Mouse (Mus musculus) right cerebral cortex, postnatal 36 days (tissue): ENCODE measurements around the gene Magi3.
A peak's percentile ranks its signal among the peaks of the same experiment; 100 is the strongest.

ENCODE experiments used
- DNase-seq, 2 experiments: peaks; one replicate each; pipeline ENCODE4 v3.0.0; 2022; ENCODE audit warnings: low spot score in 2 of 2, mixed read lengths in 1 of 2

Magi3 gene

DNA sequence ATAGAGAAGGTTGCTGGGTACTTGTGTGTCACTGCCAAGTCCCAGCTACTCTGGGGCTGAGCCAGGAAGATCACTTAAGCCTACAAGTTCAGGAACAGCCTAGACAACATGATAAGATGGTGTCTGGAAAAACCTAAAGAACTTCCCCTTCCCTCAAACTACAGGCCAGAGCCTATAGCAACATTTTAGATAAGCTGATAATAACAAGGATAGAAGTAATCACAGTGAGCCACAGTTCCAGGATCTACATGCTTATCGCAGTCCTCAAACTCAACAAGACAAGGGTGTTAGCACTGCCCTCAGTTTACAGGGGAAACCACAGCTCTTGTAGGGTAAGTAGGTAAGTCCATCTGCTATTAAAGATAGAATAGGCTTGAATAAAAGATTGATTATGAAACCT, 188.1 kb downstream of the Magi3 start:
- no peak for DNase-seq

DNA sequence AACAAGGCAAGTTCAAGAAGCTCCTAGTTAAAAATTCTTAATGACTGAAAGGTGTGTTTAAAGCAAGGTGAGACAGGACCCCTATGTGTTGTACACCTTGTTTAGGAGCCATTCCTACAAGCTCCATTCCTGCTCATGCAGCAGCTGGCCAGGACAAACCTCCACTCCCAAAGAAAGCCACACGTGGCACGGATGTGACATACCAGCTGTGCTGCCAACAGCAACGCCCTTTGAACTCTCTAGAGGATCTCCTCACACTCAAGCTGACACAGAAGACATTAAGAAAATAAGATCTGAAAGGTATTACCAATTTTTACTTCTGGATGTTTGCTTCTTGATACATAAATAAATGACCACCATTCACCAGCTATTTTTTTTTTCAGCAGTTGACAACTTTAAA, 193.2 kb downstream of the Magi3 start:
- no peak for DNase-seq

DNA sequence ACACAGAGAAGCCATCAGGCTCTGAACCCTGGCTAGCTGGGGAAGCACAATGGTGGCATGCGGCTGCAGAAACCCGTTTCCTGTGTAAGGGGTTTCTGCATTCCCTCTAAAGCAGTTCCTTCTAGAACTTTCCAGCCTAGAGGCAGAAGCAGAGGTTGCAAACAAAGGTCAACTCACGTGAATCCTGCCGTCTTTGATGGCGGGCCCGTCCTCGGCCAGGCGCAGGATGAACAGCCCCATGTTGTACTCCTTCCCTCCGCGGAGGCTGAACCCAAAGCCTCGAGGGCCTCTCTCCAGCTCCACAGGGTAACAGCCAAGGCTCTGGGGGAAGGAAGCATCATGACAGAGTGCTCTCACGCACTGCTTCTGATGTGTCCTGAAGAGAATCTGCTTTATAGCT, 200.1 kb downstream of the Magi3 start:
- no peak for DNase-seq

DNA sequence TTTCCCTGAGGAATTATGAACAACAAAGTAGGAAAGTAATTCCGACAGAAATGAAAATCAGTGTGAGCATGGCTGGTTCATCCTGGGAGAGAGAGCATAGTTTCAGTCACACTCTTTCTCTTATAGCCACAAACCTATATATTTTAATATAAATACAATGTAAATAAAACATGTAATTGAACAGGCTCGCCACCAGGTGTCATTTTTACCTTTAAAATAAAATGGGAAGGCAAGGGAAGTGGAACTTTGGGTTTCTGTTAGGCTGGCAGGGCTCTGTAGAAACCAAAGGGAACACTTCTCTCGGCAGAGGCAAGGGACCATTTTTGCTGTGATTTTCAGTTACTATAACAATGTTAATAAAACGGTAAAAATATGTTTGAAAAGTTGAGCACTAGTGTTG, 200.7 kb downstream of the Magi3 start:
- DNase-seq = no peak

DNA sequence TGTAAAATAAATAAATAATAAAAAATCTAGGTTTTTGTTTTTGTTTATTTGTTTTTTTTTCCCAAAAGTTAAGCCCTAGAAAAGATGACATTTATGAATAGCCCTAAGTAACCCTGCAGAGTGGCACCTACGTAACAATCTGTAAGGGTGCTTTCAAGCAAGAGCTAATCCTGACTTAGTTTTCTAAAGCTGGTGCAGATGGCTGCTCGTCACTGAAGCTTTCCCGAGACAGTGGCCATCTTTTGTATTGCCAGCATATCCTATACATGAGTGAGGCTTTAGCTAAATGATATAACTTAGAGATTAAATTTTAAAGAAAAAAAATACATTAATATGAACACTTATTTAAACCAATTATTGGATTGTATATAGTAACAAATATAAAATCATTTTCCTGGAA, 202.2 kb downstream of the Magi3 start:
- no peak for DNase-seq

DNA sequence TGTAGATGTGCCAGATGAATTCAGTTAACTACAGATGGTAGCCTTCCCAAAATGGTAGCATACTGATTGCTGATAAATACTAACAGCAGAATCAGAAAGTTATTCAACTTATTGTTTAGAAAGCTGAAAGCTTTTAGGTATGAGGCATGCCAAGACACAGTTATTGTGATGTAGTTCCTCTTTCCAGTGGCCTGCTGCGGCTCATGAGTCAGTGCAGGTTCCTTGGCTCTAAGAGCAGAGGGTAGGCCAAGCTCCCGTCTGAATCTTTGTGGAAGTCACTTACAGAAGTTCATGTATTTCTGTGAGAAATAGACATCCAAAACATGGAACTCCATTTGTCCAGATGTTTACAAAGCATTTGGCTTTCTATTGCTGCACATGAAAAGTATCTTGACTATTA, 208.2 kb downstream of the Magi3 start:
- DNase-seq = no peak

DNA sequence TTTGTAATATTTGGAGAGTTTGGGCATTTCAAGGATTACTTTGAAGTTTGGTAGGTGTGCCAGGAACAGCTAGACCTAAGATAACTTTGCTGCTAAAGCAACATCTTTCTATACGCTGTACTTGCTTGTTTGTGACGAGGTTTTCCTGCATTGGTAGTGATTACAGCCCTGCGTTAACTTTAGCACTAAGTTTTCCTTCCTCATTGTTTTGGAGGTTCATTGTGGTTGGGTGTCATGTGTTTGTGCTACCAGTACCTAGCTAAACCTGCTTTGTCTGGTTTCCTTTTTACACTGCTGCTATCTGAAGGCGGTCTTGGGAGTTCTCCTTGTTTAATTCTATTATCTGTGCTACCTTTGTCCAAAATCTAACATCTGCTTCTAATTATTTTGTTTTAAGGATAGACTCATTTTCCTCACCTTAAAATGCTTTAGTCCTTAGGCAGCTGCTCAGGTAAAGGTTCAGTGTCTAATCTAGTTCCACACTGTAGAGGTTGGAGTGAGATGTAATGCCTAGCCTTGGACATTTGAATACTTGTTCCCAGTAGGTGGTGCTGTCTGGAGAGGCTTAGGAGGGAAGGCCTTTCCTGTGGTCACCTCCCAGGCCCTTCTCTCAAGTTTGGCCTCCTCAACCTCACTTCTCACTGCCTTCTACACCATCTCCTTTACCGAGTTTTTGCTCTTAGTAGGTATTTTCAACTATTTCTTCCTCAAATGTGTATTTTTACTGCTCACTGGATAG, 210.1 kb downstream of the Magi3 start:
- DNase-seq = no peak

DNA sequence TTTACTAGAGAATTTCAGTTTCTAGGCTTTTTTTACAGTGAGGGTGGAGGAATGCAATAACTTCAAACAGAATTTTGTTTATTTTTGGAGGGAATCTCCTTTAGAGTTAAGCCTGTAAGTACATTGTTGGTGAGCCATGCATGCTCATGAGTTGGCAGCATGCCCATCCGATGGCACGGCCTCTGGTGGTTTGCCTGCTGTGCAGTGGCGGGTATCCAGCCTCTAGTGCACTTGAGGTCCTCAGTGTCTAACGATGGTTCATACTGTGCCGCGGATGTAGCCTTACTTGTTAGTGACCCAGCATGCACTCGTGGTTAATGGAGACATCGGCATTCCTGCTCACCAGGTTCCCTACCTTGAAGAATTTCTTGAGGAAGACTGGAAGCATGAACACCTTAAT, 212.7 kb downstream of the Magi3 start:
- peak in 1 of 2 experiments; percentile 32 for DNase-seq

DNA sequence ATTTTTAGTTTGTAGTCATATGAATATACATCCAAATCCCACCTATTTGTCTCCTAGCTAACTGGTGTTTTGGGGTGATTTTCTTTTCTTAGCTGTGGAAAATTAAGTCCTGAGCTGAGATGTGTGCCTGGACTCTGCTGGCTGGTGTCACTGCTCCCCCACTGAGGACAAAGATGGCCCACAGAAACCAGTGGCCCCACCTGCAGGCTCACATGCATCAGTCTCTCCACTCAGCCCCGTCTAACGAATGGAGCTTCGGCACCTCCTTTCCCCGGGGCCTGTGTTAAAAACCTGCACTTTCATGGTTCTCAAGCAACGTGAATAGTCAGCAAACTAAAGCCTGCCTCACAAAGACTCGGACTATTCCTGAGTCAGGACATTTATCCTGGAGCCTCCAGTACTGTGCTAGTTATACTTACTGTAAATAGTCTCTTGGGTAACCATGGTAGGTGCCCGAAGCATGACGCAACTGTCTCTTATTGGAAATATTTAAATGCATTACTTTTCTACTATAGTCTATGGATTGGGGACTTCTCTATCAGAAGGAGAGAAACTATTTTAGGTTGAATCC, 213.2 kb downstream of the Magi3 start:
- no peak for DNase-seq

DNA sequence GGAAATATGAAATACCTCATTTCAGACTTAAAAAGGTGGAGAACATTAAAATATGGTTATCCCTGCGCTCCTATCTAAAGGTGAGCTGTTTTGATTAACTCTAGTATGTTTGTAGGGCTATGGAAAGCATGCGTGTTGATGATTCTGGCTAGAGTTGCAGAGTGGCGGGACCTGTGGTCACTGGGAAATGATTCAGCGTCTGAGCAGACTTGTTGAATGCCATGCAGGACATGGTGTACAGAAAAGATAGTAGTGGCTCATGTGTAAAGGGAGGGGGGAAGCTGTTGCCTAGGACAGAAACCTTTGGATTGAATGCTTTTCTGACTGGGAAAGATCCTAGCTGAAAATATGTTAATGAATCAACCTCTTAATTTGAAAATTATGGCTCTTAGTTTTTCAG, 221.4 kb downstream of the Magi3 start:
- DNase-seq = no peak

DNA sequence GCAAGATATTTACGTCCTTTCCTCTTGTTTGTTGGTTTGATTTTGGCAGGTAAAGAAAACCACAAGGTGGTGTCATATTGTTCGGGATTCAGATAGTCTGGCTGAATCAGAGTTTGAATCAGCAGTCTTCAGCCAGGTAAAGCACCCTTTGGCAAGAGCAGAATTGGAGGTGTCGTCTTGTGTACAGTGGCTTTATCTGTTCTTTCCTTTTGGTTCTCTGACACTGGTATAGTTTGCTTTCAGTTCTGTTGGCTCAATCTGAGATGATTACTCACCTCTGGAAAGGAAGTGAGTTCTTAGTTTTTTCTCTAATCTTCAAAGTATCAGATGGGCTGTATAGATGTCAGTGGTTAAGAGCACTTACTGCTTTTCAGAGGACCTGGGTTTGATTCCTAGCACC, 228.9 kb downstream of the Magi3 start:
- DNase-seq = no peak

DNA sequence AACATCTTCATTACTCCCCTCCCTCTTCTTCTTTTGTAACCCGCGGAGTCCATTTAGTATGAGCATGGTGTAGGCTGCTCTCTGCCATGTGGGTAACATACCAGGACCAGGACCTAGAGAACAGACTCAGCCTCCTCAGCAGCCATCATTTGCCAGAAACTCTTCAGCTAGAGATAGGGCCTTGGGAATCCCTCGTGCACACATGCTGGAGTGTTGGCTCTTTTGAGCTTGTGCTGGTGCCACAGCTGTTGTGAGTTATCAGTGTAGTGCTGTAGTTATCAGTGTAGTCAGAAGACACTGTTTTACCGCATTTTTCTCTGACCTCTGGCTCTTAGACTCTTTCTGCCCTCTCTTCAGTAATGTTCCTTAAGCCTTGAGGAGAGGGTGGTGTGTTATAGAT, 230.8 kb downstream of the Magi3 start:
- no peak for DNase-seq

DNA sequence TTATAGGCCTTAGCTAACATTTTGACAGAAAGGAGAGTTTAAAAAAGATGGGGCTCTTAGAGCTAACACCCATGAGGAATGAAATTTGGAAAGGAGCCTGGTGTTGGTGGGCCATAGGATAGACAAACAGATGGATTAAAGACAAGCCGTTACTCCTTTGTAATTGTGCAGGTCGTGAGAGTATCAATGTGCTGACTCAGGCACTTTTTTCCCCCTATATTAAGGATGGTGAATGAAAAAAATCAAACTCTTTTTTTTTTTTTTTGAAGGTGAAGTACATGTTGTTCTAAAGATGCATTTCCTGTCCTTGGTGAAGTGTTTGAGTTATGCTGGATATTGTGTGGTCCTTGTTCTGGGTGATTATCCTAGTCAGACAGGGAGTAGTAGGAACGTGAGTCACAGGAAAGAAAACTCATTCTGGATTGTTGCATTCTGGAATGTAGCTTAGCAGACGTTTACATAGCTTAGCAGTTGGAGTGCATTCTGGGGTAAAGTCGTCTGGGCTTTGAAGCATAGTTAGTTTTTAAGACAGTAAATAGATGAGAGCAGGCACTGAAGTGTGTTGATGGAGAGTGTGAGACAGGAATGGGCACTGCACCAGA, 232.2 kb downstream of the Magi3 start:
- no peak for DNase-seq

DNA sequence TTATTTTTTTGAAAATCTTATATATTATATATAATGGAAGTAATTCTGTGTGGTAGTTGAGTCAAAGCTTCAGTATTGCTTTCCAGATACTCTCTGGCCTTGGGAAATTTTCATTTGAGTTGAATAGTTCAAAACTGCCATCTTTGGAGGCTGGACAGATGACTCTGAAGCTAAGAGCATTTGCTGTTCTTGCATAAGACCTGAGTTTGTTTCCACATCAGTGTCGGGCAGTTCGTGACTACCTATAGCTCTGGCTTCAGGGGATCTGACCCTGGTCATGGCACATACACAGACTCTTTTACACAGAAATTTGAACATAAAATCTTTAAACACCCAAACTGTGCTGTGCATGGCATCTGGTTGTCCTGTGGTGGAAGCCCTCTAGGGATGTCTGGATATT, 235.0 kb downstream of the Magi3 start:
- no peak for DNase-seq

DNA sequence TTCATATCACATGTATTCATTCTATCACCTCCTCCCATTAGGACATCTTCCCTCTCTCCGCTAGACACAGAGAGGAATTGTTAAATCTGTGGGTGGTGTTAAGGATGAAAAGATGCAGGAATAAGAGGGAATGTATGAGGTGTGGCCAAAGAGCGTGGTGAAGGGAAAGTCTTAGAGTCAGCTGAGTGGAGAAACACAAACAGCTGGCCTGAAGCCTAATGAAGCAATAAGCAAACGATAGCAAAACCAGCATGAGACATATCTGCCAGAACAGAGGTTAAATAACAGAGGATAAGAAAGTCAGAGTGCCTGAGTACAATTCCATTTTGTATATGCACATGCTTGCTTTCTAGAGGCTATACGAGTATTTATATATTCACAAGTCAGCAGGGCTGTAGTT, 235.6 kb downstream of the Magi3 start:
- DNase-seq = no peak

DNA sequence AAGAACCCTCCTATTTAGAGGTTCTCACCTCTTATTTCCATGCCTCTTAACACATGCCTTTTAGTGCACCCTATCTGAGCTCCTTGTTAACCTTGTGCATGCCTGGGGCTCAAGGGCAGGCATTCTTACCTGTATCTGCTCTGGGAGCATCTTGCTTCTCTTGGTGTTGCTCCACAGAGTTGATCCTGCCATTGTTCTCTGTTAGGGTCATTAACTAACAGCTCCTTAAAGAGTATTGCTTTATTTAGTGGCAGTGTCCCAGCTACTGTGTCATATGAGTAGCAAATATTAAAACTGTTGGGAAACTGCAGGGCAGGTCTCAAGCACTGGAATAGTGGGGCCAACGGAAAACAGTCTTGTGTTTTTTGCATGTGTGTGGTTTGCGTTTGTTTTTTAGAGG, 249.0 kb downstream of the Magi3 start:
- no peak for DNase-seq

DNA sequence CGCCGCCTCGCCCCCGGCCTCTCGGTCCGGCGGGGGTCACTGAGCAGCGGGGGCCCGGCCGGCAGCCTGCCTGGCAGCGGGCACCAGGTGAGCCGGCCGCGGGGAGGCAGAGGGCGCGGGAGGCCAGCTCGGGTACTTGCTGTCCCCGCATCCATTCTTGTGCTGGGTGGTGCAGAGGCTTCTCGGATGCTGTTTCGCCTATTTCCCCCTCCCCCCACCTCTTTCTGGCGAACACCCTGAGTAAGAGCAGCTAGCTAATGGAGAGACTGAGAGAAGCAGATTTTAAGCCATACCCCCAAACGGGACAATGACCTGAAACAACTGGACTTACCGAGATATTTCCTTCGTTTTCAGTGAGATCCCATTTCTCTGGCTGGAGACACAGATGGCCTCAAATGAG, 251.5 kb downstream of the Magi3 start:
- peak in 1 of 2 experiments; percentile 53 for DNase-seq

DNA sequence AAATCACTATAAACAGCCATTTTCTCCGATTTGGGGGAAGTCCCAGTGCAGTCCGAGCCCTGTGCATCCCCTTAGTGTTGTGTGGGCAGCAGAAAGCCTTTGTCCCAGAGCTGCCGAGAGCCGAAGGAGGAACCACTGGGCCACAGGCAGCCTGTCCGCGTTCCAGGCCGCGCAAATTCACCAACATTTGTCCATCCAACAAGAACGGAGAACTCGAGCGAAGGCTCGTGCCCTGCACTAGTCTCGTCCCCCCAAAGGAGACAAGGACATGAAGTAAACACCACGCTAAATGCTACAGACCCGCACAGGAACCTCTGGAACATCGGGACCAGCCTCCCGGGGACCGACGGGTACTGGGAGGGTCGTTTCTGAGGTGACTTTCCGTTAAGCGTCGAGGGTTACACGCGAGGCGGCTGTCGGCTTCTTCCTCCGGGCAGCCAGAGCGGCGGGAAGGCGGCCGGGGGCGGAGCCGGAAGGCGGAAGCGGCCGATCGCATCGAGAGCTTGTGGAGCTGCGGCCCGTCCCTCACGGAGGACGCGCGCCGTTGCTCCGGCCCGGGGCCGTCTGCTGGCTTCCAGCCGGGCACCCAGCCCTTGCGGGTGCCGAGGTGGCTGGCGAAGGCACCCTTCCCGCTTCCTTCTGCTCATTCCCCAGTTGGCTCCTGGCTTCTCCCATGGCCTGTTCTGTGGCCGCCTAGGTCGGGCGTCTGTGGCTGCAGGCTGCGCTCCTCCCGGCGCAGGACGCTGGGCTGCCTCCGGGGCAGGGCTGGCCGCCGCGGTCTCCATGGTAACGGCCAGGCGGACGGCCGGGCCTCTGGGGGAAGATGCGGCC, 252.1 kb downstream of the Magi3 start, which contains the start of gene Phtf1:
Gene Phtf1, plus strand, starts transcription at position 250 of the 831 bp plus-strand sequence.
- DNase-seq = peak; percentile 77 to 78

DNA sequence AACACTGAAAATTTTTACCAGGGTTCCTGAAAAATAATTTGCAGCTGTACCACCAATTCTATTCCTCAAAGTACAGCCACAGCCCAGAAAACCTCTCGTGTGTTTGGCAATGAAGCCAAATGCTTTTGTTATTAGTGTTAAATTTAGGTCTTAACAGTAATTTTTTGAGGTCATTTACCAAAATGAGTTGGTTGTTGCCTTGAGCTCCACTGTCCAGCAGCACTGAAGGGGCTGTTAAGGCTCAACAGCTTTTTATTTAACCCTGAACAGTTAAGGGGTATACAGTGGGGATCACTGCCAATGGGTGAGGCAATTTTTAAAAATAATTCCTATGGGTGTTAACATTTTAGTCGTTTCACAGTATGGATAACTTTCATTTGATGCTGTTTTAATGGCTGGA, 252.9 kb downstream of the Magi3 start:
- no peak for DNase-seq
